Mouse (Mus musculus): ENCODE data around the gene Bscl2.

Gene Bscl2

GRCm38 (mm10) chr19:8837251-8837791, at the start of gene Bscl2:
TSS of gene Bscl2 (plus strand) at chr19:8837467.
- no peak for DNase-seq (ENCODE audit: low spot score)

GRCm38 (mm10) chr19:8788521-8788920, 48.7 kb upstream of the Bscl2 start:
- DNase-seq (ENCODE audit: low spot score): no peak

- DNase-seq (ENCODE audit: low spot score): no peak
These were observed 48.1 kb upstream of the Bscl2 start for GRCm38 (mm10) chr19:8789171-8789570.

GRCm38 (mm10) chr19:8790171-8790570, 47.1 kb upstream of the Bscl2 start:
- no peak for DNase-seq (ENCODE audit: low spot score)

GRCm38 (mm10) chr19:8798264-8798946, 38.9 kb upstream of the Bscl2 start, which contains the start of gene Polr2g:
TSS of gene Polr2g (minus strand) at chr19:8798577.
- DNase-seq (ENCODE audit: low spot score): peak; percentile 97

- peak; percentile 31 for DNase-seq (ENCODE audit: low spot score)
These were observed 38.3 kb upstream of the Bscl2 start for GRCm38 (mm10) chr19:8798947-8799315.

GRCm38 (mm10) chr19:8802130-8802821, 35.0 kb upstream of the Bscl2 start, which contains the start of gene Zbtb3:
TSS of gene Zbtb3 (plus strand) at chr19:8802555.
- peak; percentile 100 for DNase-seq (ENCODE audit: low spot score)

GRCm38 (mm10) chr19:8803204-8803780, 34.0 kb upstream of the Bscl2 start:
- no peak for DNase-seq (ENCODE audit: low spot score)

GRCm38 (mm10) chr19:8803879-8804660, 33.2 kb upstream of the Bscl2 start:
- DNase-seq (ENCODE audit: low spot score): no peak

GRCm38 (mm10) chr19:8806810-8807209, 30.5 kb upstream of the Bscl2 start:
- no peak for DNase-seq (ENCODE audit: low spot score)

GRCm38 (mm10) chr19:8815812-8816211, 21.5 kb upstream of the Bscl2 start:
- DNase-seq (ENCODE audit: low spot score): peak; percentile 55

- no peak for DNase-seq (ENCODE audit: low spot score)
These were observed 20.3 kb upstream of the Bscl2 start for GRCm38 (mm10) chr19:8817001-8817400.

GRCm38 (mm10) chr19:8818301-8818798, 18.9 kb upstream of the Bscl2 start:
- DNase-seq (ENCODE audit: low spot score): no peak

- DNase-seq (ENCODE audit: low spot score): peak; percentile 100
These were observed 18.3 kb upstream of the Bscl2 start, which contains the start of gene Ttc9c for GRCm38 (mm10) chr19:8818801-8819595. TSS of gene Ttc9c (minus strand) at chr19:8819333.

- peak; percentile 100 for DNase-seq (ENCODE audit: low spot score)
These were observed 17.5 kb upstream of the Bscl2 start, which contains the start of gene Hnrnpul2 for GRCm38 (mm10) chr19:8819596-8820423. TSS of gene Hnrnpul2 (plus strand) at chr19:8820010.

GRCm38 (mm10) chr19:8820424-8820956, 16.8 kb upstream of the Bscl2 start:
- DNase-seq (ENCODE audit: low spot score): no peak

GRCm38 (mm10) chr19:8821146-8821545, 16.1 kb upstream of the Bscl2 start:
- DNase-seq (ENCODE audit: low spot score): no peak

GRCm38 (mm10) chr19:8822696-8823095, 14.6 kb upstream of the Bscl2 start:
- DNase-seq (ENCODE audit: low spot score): no peak

GRCm38 (mm10) chr19:8829660-8830059, 7.6 kb upstream of the Bscl2 start, which contains the start of gene AC129217.1:
TSS of gene AC129217.1 (plus strand) at chr19:8829773.
- DNase-seq (ENCODE audit: low spot score): no peak

GRCm38 (mm10) chr19:8830664-8831063, 6.6 kb upstream of the Bscl2 start:
- no peak for DNase-seq (ENCODE audit: low spot score)

Measured in adipocyte (in vitro differentiated cells).